Mouse (Mus musculus): ENCODE results near the gene Stk25.

GRCm38 (mm10) chr1:93691106-93691505, 32.6 kb upstream of the Stk25 start:
- TF ChIP-seq CTCF (IDR thresholded peaks at IDR 0.05; ENCODE audit: control insufficient read depth, insufficient read depth, low read length) = no peak
- no peak for TF ChIP-seq POLR2A (IDR thresholded peaks at IDR 0.05; ENCODE audit: borderline replicate concordance, control insufficient read depth, low read depth, low read length)
